Mouse (Mus musculus): ENCODE data around the gene Mum1.

The Mum1 gene

DNA sequence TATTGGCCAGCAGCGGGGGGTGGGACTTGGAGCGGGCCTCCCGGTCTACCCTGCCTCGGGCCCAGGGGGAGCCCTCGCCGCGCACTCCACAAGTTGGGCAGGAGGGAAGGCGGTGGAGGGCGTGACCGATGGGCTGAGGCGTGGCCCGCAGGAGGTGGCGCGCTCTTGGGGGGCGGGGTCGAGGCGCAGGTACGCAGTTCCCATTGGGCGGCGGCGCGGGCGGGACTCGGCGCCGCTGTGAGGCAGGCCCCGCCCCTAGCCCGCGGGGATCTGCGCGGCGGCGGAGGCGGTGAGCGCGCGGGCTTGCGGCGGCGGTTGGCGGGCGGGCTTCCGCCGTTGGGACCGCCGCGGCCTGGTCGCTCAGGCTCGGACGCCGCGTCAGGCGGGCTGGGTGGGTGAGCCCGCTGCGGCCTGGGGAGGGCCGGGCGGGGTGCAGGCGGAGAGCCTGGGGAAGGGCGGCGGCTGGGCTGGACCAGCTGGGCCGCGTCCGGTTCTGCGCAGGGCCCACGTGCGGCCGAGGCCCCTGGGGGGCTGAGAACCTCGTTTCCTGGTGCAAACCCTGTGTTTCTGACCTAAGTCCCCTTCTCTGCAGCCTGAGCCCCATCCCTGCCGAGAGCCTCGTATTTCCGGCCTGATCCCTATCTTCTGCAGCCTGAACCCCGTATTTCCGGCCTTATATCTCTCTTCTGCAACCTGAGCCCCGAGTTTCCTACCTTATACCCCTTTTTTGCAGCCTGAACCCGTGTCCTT lies at the start of gene Mum1:
Mum1 (plus strand) TSS at position 19 of the 750 bp plus-strand sequence.
- DNase-seq (ENCODE audit: low read depth, low spot score) = peak; percentile 96

DNA sequence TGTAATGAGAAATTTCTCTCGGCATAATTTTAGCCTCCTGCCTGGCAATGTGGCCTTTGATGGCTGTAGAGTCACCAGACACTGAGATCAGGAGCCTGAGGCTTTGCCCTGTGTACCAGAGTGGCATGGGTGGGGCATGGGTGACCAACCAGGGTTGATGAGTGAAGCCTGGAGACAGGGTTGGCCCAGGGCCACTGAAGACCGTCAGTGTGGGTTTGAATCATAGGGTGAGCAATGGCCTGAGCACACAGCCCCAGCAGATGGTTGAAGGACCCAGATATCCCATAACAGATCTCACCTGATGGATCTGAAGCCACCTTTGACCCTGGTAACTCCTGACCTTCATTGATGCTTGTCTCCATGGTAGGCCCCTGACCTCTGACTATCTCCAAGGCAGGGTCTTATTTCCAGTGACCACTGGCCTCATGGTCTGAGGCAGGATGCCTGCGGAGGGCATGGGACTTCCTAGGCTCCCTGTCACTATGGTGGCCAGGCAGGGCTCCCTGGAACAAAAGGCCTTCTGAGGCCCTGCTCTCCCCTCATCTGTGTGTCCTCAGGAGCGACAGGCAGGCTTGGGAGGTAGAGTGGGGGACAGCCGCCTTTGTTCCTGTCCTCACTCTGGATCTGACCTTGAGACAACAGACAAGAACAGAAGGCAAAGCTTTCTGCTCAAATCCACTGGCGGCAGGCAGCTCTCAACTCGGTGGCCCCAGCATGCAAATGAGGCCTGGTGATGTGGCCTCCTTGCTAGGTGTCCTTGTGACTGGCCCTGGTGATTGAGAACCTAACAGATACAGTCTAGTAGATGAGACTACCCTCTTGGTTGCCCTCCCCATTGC lies 48.6 kb upstream of the Mum1 start:
- no peak for DNase-seq (ENCODE audit: low read depth, low spot score)

GRCm38 (mm10) chr10:80179068-80180051 lies 46.9 kb upstream of the Mum1 start, which contains the start of gene Efna2:
TSS of gene Efna2 (plus strand) at chr10:80179482.
- DNase-seq (ENCODE audit: low read depth, low spot score) = no peak

- no peak for DNase-seq (ENCODE audit: low read depth, low spot score)
Observed at GRCm38 (mm10) chr10:80180288-80180687, 45.9 kb upstream of the Mum1 start.

DNA sequence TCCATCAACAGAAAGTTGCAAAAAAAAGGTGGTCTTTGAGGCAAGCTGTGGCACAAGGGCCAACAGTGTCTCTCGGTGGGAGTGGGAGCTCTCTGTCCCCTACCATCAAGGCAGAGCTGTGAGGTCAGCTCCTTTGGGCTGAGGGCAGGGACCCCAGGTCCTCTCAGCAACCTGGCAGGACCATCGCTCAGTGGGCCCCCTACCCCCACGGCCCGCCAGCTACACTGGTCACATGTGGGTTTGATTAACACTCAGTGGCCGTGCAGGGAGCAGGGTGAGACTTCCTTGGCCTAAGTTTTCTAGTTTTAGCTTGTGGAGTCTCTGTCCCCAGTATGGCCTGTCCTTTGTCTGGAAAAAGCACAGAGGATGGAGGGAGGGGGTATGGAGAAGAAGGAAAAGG lies 45.4 kb upstream of the Mum1 start:
- no peak for DNase-seq (ENCODE audit: low read depth, low spot score)

DNA sequence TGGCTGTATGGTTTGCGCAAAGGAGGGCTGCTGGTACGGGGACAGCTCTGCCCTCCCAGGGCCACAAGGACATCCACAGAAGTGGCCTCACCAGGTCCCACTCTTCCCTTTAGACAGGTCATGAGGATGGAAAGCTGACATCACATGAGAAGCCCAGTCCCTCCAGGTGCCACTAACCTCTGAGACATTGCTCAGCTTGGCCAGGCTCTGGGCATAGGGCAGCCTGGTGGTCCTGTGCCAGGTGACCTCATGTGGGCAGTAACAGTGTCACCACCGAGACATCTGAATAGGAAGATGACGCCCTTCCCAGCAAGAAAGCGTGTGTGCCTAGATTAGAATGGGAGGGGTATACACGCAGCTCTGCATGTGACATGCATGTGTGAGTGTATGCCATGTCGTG lies 43.7 kb upstream of the Mum1 start:
- no peak for DNase-seq (ENCODE audit: low read depth, low spot score)

- DNase-seq (ENCODE audit: low read depth, low spot score) = no peak
Observed at GRCm38 (mm10) chr10:80186649-80187048, 39.6 kb upstream of the Mum1 start.

GRCm38 (mm10) chr10:80187739-80188138 lies 38.5 kb upstream of the Mum1 start:
- DNase-seq (ENCODE audit: low read depth, low spot score) = no peak

GRCm38 (mm10) chr10:80188453-80189024 lies 37.7 kb upstream of the Mum1 start:
- DNase-seq (ENCODE audit: low read depth, low spot score) = no peak

- no peak for DNase-seq (ENCODE audit: low read depth, low spot score)
Observed at GRCm38 (mm10) chr10:80189999-80190398, 36.2 kb upstream of the Mum1 start.

DNA sequence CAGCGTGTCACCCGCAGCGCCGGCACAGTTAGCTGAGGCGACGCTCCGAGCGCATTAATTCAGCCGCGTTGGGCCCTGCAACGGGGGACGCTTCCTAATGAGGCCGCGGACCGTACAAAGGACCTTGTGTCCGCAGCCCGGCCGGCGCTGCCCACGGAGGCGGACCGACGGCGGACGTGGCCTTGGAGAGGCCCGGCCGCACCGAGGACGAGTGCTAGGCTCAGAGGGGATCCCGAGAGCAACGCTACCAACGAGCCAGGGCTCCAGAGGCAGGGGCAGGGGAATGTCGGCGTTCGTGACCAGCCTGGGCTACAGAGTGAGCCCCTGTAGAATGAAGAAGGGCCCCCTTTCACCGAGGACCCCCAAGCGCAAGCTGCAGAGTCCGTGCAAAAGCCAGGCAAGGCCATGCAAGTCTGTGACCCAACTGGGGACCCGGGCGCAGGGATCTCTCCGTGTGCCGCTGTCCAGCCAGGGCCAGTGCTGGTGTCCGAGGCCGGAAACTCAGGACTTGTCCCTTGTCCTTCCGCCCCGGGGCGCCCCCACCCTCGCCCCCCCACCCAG lies 35.7 kb upstream of the Mum1 start:
- no peak for DNase-seq (ENCODE audit: low read depth, low spot score)

- no peak for DNase-seq (ENCODE audit: low read depth, low spot score)
Observed at GRCm38 (mm10) chr10:80193976-80194375, 32.3 kb upstream of the Mum1 start.

- DNase-seq (ENCODE audit: low read depth, low spot score) = no peak
Observed at GRCm38 (mm10) chr10:80194441-80194840, 31.8 kb upstream of the Mum1 start.

DNA sequence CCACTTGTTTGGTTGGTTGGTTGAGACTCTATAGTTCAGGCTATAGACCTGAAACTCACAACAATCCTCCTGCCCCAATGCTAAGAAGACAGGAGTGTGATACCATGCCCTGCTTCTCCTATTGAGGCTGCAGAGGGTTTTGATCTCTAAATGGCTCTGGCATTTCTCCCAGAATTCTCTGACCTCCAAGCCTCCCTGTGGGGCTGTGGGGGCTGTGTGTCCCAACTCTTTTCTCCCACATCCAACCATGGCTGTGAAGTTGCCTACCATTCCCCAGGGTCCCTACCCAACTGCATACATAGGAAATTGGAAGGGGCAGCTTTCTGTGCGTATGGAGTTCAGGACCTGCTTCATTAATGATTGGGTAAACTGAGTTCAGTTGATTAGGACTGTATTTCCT lies 30.1 kb upstream of the Mum1 start:
- DNase-seq (ENCODE audit: low read depth, low spot score) = no peak

DNA sequence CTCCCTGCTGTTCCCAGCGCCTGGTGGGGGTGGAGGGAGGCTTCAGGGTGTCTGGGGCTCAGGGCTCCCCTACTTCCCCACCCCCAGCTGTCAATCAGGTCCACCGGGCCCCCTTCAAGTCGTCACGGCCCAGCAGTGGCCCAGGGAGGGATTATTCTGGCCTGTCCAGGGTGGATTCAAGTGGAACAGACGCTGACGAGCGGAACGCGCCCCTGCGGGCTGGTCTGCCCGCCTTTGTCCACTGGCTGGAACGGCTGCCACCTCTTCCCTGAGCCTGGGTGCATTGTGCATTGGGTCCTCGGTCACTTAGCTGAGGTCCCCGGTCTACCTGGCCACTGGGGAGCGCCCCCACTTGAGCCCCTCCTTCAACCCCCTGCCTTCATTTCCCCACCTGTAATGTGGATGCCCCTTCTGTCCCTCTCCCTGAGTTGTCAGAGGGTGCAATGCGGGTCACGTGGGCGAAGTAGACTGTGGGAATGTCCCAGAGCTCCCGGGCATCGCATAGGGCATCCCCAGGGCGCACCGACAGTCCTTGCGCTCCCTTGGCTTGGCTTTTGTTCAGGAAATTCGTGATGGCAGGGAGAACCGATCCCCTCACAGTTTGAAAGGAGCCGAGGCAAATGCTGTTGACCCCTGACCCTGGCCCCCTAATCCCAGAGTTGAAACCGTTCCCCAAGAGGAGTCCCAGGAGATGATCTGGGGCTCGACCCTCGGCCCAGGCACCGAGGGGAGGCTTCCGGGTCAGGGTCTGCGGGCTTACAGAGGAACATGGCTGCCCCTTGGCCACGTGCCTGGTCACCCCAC lies 29.3 kb upstream of the Mum1 start:
- no peak for DNase-seq (ENCODE audit: low read depth, low spot score)

DNA sequence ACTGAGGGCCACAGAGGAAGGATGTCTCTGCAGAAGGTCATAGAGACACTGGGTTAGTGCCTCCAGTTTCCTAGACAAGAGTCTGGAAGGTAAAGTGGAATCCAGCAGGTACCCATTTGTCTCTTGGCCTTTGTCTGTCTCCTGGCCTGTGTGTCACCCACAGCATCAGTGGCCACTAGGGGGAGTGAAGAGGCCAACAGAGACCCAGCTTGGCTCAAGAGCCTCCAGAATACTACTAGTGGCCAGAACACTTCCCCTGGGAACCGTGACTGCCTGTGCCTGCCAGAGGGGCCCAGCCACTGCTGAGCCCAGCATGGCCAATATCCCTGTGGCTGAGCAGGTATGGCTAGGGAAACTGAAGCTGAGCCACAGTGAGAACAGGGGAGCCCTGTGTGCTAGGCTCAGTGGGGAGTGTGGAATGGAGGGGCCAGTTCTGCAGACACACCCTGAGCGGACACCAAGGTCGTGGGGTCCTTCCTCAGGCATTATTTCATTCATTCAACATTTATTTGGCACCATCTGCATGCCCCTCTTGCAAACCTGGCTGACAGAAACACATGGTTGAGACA lies 26.7 kb upstream of the Mum1 start:
- peak; percentile 83 for DNase-seq (ENCODE audit: low read depth, low spot score)

DNA sequence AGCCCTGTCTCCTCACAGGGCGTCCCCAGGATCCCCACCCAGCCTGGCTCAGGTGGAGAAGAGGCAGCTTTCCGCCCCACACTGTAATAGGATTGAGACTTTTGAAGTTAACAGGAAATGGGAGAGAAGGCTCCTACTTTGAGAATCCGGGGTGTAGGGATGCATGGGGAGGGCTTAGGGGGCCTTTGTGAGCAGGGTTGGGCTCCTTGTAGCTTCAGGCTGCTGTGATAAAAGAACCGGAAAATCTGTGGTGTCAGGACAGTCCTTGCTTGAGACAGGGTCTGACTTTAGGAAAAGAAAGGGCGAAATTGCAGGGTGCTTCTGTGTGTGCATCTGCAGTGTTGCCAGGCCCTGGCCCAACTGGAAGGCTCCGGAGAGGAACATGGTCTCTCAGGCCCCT lies 25.7 kb upstream of the Mum1 start:
- no peak for DNase-seq (ENCODE audit: low read depth, low spot score)

DNA sequence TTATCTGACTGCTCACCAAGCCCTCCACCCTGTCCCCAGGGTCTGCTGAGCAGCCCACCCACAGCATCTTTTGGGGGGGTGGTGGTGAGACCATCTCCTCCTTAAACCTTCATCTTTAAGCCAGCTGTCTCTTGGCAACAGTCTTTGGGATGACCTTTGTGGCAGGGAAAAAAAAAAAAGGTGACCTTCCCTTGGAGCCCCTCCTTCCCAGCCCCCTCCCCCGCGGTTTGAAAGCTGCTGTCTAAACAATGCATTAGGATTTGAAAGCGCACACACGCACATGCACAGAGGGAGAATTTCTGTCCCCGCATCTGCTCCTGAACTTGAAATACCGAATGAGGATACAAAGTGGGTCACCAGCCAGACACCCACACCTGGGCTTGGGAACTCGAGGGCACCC lies 22.2 kb upstream of the Mum1 start:
- no peak for DNase-seq (ENCODE audit: low read depth, low spot score)

GRCm38 (mm10) chr10:80207201-80207600 lies 19.0 kb upstream of the Mum1 start:
- DNase-seq (ENCODE audit: low read depth, low spot score) = no peak

DNA sequence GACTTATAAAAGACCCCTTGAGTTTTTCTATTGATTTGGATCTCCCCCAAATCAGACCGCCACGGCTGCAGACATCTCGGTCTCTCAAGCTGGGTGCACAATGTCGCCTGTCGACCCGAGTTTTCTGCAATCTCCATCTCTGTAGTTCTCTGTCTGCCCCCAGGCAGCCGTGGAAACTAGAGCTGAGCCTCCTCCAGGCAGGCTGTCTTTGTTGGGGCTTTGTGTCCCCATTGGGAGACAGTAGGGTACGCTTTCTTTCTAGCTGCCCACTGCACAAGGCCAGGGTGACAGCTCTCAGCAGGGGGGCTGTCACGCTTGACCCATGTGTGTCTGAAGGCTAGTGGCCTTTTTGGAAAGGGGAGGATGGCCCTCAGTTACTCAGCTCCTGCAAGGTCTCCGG lies 18.6 kb upstream of the Mum1 start:
- DNase-seq (ENCODE audit: low read depth, low spot score) = no peak
